Comparison of ENCODE assay signal across 13 mouse cellular contexts in genomic region chr3:34559841-34560703, GRCm38 (mm10).
A peak's percentile ranks its signal among the peaks of the same experiment; 100 is the strongest.
DNase-seq lines count a peak whose midpoint lies in the region; ATAC-seq and TF ChIP-seq lines count a peak whose summit lies in the region.
"Had no signal": no experiment of that assay in that cellular context is flagged by ENCODE, and none has a peak within 500 bp of the region (broad histone marks: within the 10 kb centered on the region; RNA-seq: fewer than 3 reads in every experiment).

No protein-coding gene starts in this region.

- H3K36me3 ChIP-seq in hindbrain, embryonic 10.5 days = no peaks in the 10 kb centered on the region
- H3K36me3 ChIP-seq in midbrain, embryonic 14.5 days (ENCODE audit: control insufficient read depth, insufficient read depth, low read length) = no peaks in the 10 kb centered on the region
- no peaks in the 10 kb centered on the region for H3K36me3 ChIP-seq in liver, postnatal 0 days (replicated peaks; ENCODE audit: insufficient read depth, low read length)

- H3K4me3 ChIP-seq in hindbrain, embryonic 10.5 days = peak overlapping the region; percentile 54
- H3K4me3 ChIP-seq in midbrain, embryonic 14.5 days (replicated peaks; ENCODE audit: low read depth, low read length) = peak overlapping the region; percentile 26
- H3K4me3 ChIP-seq in liver, postnatal 0 days (ENCODE audit: low read depth, low read length) = no peak overlapping the region

- DNase-seq in Muller cell, postnatal 12 days (ENCODE audit: inconsistent ontology term) = peak; percentile 76
- peak; percentile 36 for DNase-seq in embryo, embryonic 9.5 days (ENCODE audit: extremely low spot score)
- peak; percentile 62 for DNase-seq in hindbrain, embryonic 10.5 days (ENCODE audit: low spot score)
- peak; percentile 58 for DNase-seq in midbrain, embryonic 14.5 days
- no peak for DNase-seq in liver, postnatal 0 days
- no peak for DNase-seq in spleen, postnatal 14 days (ENCODE audit: low spot score in 2 of 2)
- DNase-seq in right cerebral cortex, postnatal 4 days = no peak
- DNase-seq in frontal cortex, postnatal 25 days (ENCODE audit: low spot score in 2 of 2) = no peak
- DNase-seq: B cell, adult 2 months; kidney, postnatal 10 days; lung, postnatal 10 days; right cerebral cortex, adult 18-20 months had no signal

- H3K4me2 ChIP-seq in midbrain, embryonic 14.5 days (ENCODE audit: low read length) = peak overlapping the region; percentile 45
- no peak overlapping the region for H3K4me2 ChIP-seq in liver, postnatal 0 days (ENCODE audit: low read depth, low read length)
- H3K4me2 ChIP-seq: liver, embryonic 11.5 days had no signal

- H3K9me3 ChIP-seq in hindbrain, embryonic 10.5 days = no peaks in the 10 kb centered on the region
- no peaks in the 10 kb centered on the region for H3K9me3 ChIP-seq in midbrain, embryonic 14.5 days (ENCODE audit: control insufficient read depth, low read length)
- H3K9me3 ChIP-seq in liver, postnatal 0 days (ENCODE audit: low read length) = no peaks in the 10 kb centered on the region

- WGBS in hindbrain, embryonic 10.5 days = 22% methylated on average over 13 of the region's 13 CpGs
- WGBS in midbrain, embryonic 14.5 days = 9% methylated on average over 13 of the region's 13 CpGs
- WGBS in liver, postnatal 0 days (ENCODE audit: insufficient replicate concordance) = 67% methylated on average over 13 of the region's 13 CpGs

- TF ChIP-seq EP300 in liver, postnatal 0 days (IDR thresholded peaks at IDR 0.05; ENCODE audit: low read depth) = no peak

- H3K4me1 ChIP-seq in hindbrain, embryonic 10.5 days (replicated peaks) = peaks cover 49% of the 10 kb centered on the region
- H3K4me1 ChIP-seq in midbrain, embryonic 14.5 days (ENCODE audit: control insufficient read depth, insufficient read depth, low read length) = peaks cover 24% of the 10 kb centered on the region
- no peaks in the 10 kb centered on the region for H3K4me1 ChIP-seq in liver, postnatal 0 days (ENCODE audit: insufficient read depth)

- no peak for TF ChIP-seq CTCF in liver, postnatal 0 days (IDR thresholded peaks at IDR 0.05; ENCODE audit: low read depth)

- no peak; the same call in 1 of the 2 replicates for ATAC-seq in midbrain, embryonic 14.5 days (ENCODE audit: low FRiP score, low TSS enrichment)
- ATAC-seq in liver, postnatal 0 days = no peak

- H3K27me3 ChIP-seq in hindbrain, embryonic 10.5 days (ENCODE audit: insufficient read depth, poor library complexity, severe bottlenecking) = no peaks in the 10 kb centered on the region
- no peaks in the 10 kb centered on the region for H3K27me3 ChIP-seq in midbrain, embryonic 14.5 days (ENCODE audit: control insufficient read depth, insufficient read depth, low read length)
- no peaks in the 10 kb centered on the region for H3K27me3 ChIP-seq in liver, postnatal 0 days (ENCODE audit: insufficient read depth, low read length)

- peak overlapping the region; percentile 90 for H3K27ac ChIP-seq in hindbrain, embryonic 10.5 days
- peak overlapping the region; percentile 63 for H3K27ac ChIP-seq in midbrain, embryonic 14.5 days (replicated peaks; ENCODE audit: low read depth, low read length)
- H3K27ac ChIP-seq in liver, postnatal 0 days (ENCODE audit: low read depth) = no peak overlapping the region

- peak overlapping the region; percentile 40; the same call in 1 of the 2 replicates for H3K9ac ChIP-seq in midbrain, embryonic 14.5 days (replicated peaks; ENCODE audit: low read length)
- H3K9ac ChIP-seq in liver, postnatal 0 days (replicated peaks) = no peak overlapping the region

Comparison
In these comparisons a context has a peak if more than half of its experiments do, and no peak if none do; other contexts are left out.
1. DNase-seq: peak in Muller cell, postnatal 12 days (single experiment), embryo, embryonic 9.5 days (single experiment), hindbrain, embryonic 10.5 days (single experiment) and midbrain, embryonic 14.5 days (single experiment); none in liver, postnatal 0 days (single experiment), spleen, postnatal 14 days (0 of 2), right cerebral cortex, postnatal 4 days (single experiment) and frontal cortex, postnatal 25 days (0 of 2).